Mouse (Mus musculus) megakaryocyte, embryonic 14.5 days (primary cell): ENCODE data around the gene Sema6d.

ENCODE experiments used
- FLI1 ChIP-seq: IDR thresholded peaks from 2 replicates; pipeline ENCODE4 v1.6.1; 2012; ENCODE audit warnings: low read length, inconsistent platforms, mixed read lengths
- GATA1 ChIP-seq: IDR thresholded peaks from 3 replicates; pipeline ENCODE4 v1.6.1; 2012; ENCODE audit warnings: mixed read lengths, low read length, inconsistent platforms, borderline replicate concordance

- TF ChIP-seq GATA1 (no peak), FLI1 (no peak)
Observed at GRCm38 (mm10) chr2:124460956-124461355, 371.2 kb downstream of the Sema6d start.
